Mouse (Mus musculus) lung, postnatal 0 days (tissue): ENCODE data around the gene Hadh. TPM values are rescaled to one million over a fixed set of nuclear protein-coding genes. Genes with fewer than 3 reads are reported as not detected.

Experiments used
- ATAC-seq: fragments of 200-750 bp; cut with Nextera tagmentation; 2 replicates; pipeline ENCODE4 v1.8.0; 2017; ENCODE audit warnings: moderate library complexity
- DNase-seq: peaks from one replicate; pipeline ENCODE4 v3.0.0-alpha.2; 2016; ENCODE audit warnings: low spot score
- H3K27ac ChIP-seq: fragments of 300-500 bp; sonication (generic); 2 replicates; pipeline ENCODE4 v1.5.1; 2014; ENCODE audit warnings: antibody characterized with exemption, mild to moderate bottlenecking, low read length, mixed read lengths
- H3K27me3 ChIP-seq: fragments of 300-500 bp; sonication (generic); replicated peaks from 2 replicates; pipeline ENCODE4 v1.6.1; 2014; ENCODE audit warnings: low read length, mixed read lengths; ENCODE audit not compliant: insufficient read depth
- H3K36me3 ChIP-seq: fragments of 300-500 bp; sonication (generic); 2 replicates; pipeline ENCODE4 v1.6.1; 2014; ENCODE audit warnings: low read length, mixed read lengths; ENCODE audit not compliant: insufficient read depth
- H3K4me1 ChIP-seq: fragments of 300-500 bp; sonication (generic); 2 replicates; pipeline ENCODE4 v1.6.1; 2014; ENCODE audit warnings: antibody characterized with exemption, low read depth, low read length, mixed read lengths; ENCODE audit not compliant: insufficient read depth
- H3K4me2 ChIP-seq: fragments of 300-500 bp; sonication (generic); replicated peaks from 2 replicates; pipeline ENCODE4 v1.6.1; 2014; ENCODE audit warnings: low read depth, mild to moderate bottlenecking, low read length, moderate library complexity, mixed read lengths
- H3K4me3 ChIP-seq: fragments of 300-500 bp; sonication (generic); 2 replicates; pipeline ENCODE4 v1.5.1; 2014; ENCODE audit warnings: low read depth, low read length
- H3K9ac ChIP-seq: fragments of 300-500 bp; sonication (generic); replicated peaks from 2 replicates; pipeline ENCODE4 v1.6.1; 2014; ENCODE audit warnings: low read depth, mild to moderate bottlenecking
- H3K9me3 ChIP-seq: fragments of 300-500 bp; sonication (generic); 2 replicates; pipeline ENCODE4 v1.6.1; 2016; ENCODE audit warnings: low read length, mixed read lengths
- CTCF ChIP-seq: IDR thresholded peaks from 2 replicates; pipeline ENCODE4 v1.5.1; 2016; ENCODE audit warnings: antibody characterized with exemption, mild to moderate bottlenecking
- EP300 ChIP-seq: IDR thresholded peaks from 2 replicates; pipeline ENCODE4 v1.6.1; 2016; ENCODE audit warnings: antibody characterized with exemption, mild to moderate bottlenecking, control low read depth
- WGBS: fragments of 180-500 bp; shearing (Covaris S2); extraction: QIAGEN DNeasy Blood & Tissue Kit; methylation state at CpG from one replicate; pipeline ENCODE4 v1.1.7; 2014; 5-methylcytosine and 5-hydroxymethylcytosine counted together
- polyA plus RNA-seq: library from polyadenylated mRNA; unstranded; fragments of >200 nt; fragmentation: Nextera tagmentation; extraction: Ambion mirVana; gene quantifications from 2 replicates; pipeline ENCODE4 v1.2.1, GENCODE M21; 2015

Gene Hadh
- polyA plus RNA-seq, 1 experiment from 2014 or later: 119 TPM

DNA sequence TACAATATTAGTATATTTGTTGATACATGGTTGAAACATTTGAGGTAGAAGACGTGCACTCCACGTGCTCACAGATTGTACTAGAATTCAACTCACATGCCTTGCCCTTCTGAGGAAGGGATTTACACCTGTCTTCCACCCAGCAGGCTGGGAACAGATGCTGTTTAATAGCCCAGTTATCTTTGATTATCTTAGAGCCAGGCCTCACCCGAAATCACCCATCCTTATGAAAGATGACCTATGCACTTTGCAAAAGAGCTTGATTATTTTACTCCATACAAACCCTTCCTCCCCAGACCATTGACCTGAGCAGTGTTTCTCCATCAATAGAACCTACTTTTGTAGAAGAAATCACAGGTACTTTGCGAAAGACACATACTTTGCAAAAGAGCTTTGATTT is 38.7 kb upstream of the Hadh start:
- H3K27ac ChIP-seq: no peak overlapping the region
- H3K36me3 ChIP-seq: no peaks in the 10 kb centered on the region
- no peak for TF ChIP-seq CTCF
- no peak for TF ChIP-seq EP300
- ATAC-seq (no peak), DNase-seq (no peak)
- H3K4me3 ChIP-seq: no peak overlapping the region
- 0 out of 2 replicates have a peak, but pooled peaks cover 3% of the 10 kb centered on the region for H3K9me3 ChIP-seq
- H3K27me3 ChIP-seq: no peaks in the 10 kb centered on the region
- no peak overlapping the region for H3K4me2 ChIP-seq
- no peak overlapping the region for H3K9ac ChIP-seq
- 69% methylated on average over 4 of the region's 4 CpGs for WGBS
- H3K4me1 ChIP-seq: no peaks in the 10 kb centered on the region

DNA sequence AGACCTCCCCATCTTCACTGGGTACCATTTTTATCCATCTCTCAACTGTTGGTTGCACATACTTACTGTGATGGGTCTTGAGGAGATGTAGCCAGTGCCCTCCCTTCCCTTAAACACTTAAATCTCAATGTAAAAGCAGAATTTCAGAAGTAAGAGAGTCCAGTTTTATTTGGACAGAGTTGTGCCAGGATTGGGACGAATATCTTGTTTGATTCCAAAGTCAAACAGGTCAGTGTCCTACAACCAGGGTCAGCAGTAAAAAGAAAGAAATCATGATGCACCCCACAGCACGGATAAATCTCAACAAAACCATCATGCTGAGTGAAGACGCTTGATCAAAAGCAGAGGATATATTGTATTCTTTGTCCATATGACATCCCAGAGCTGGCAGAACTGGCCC is 35.9 kb upstream of the Hadh start:
- Histone ChIP-seq H3K9ac (no peak overlapping the region), H3K36me3 (no peaks in the 10 kb centered on the region), H3K4me1 (0 out of 2 replicates have a peak, but pooled peaks cover 1% of the 10 kb centered on the region), H3K9me3 (0 out of 2 replicates have a peak, but pooled peaks cover 3% of the 10 kb centered on the region), H3K4me3 (no peak overlapping the region), H3K4me2 (no peak overlapping the region), H3K27me3 (no peaks in the 10 kb centered on the region), H3K27ac (no peak overlapping the region)
- TF ChIP-seq CTCF (no peak), EP300 (no peak)
- no peak for DNase-seq
- ATAC-seq: no peak
- WGBS: 84% methylated on average over 3 of the region's 3 CpGs

DNA sequence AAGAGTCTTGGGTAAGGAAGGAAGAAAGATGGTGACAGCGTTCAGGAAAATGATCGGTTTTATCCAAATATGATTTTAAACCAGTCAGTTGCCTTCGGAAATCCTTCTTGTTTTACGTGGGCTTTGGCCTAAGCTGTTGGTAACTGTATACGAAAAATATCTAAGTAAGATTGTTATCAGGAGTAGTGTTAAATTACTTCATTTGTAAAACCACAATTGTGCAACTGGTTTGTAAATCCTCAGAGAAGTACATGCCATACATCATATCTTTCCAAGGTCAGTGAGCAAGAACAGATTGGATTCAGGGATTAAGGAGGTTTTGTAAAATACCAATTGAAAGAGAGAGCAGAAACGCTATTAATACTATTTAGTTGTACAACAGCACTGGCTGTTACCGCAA is 34.4 kb upstream of the Hadh start:
- Histone ChIP-seq H3K27ac (no peak overlapping the region), H3K4me3 (no peak overlapping the region), H3K4me1 (0 out of 2 replicates have a peak, but pooled peaks cover 7% of the 10 kb centered on the region), H3K9ac (no peak overlapping the region), H3K27me3 (no peaks in the 10 kb centered on the region), H3K36me3 (no peaks in the 10 kb centered on the region), H3K9me3 (0 out of 2 replicates have a peak, but pooled peaks cover 3% of the 10 kb centered on the region), H3K4me2 (no peak overlapping the region)
- WGBS: 88% methylated on average over 7 of the region's 7 CpGs
- no peak for DNase-seq
- ATAC-seq: no peak
- TF ChIP-seq CTCF (no peak), EP300 (no peak)

DNA sequence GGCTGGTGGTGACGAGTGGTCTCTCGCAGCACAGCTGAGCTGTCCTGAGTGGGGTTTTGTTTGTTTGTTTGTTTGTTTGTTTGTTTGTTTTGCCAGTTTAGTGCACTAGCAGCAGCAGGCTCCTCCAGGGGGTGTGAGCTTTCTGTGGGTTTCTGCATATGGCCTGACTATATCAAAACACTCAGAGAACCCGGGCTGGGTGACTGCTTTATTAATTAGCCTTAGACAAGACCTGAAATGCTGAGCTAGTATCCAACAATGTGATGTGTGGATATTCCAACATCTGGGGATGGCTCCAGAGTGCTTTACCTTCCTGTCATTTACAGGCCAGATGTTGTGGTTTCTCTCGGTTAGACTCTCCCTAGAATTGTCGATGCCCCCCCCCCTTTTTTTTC is 31.4 kb upstream of the Hadh start:
- TF ChIP-seq EP300: no peak
- TF ChIP-seq CTCF: no peak
- no peaks in the 10 kb centered on the region for H3K27me3 ChIP-seq
- H3K4me1 ChIP-seq: 0 out of 2 replicates have a peak, but pooled peaks cover 7% of the 10 kb centered on the region
- H3K4me3 ChIP-seq: peak overlapping the region; percentile 56
- no peaks in the 10 kb centered on the region for H3K9me3 ChIP-seq
- no peak for DNase-seq
- no peaks in the 10 kb centered on the region for H3K36me3 ChIP-seq
- H3K4me2 ChIP-seq: peak overlapping the region; percentile 98
- no peak overlapping the region for H3K27ac ChIP-seq
- H3K9ac ChIP-seq: no peak overlapping the region
- 25% methylated on average over 5 of the region's 5 CpGs for WGBS
- ATAC-seq: peak; percentile 9; the same call in 1 of the 2 replicates

DNA sequence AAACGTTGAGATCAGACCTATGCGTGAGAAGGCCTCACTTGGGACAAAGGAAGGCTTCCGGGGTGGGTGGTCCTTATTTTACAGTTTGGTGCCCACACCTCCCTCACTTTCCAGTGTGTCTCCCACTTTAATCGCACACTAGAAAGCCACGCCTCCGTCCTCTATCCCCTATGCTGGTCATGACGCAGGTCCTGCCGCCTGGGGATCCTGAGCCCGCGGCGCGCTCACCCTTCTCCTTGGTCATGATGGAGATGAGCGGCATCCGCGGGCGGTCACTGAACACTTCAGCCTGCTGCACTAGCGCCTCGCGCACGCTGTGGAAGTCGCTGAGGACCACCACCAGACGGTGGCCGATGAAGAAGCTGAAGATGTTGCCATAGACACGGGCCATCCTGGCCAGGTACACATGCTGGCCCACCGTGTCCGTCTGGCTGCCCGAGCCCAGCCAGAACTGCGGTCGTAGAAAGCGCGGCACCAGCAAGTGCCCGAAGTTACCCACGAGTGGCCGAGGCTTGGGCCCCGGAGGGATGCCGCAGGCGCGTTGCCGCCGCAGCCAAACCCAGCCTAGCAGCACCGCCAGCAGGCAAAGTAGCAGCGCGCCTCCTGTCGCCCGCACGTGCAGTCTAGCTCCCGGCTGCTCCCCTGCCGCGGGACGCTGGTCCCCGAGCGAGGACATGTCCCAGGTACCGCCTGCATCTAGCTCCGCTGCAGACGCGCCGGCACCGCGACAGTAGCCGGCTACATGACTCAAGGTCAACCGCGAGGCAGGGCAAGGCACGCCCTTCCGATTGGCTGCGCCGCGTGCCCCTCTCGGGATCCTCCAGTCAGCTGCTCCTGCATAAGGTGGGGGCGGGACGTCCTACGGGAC is 30.8 kb upstream of the Hadh start, which contains the start of gene Cyp2u1:
Cyp2u1 (minus strand) TSS at position 776 of the 868 bp plus-strand sequence.
- Histone ChIP-seq H3K9ac (no peak within 1 kb of the TSS), H3K27ac (no peak within 1 kb of the TSS), H3K4me3 (peak within 1 kb of the TSS; percentile 56), H3K36me3 (no peaks in the 10 kb centered on the region), H3K27me3 (no peaks in the 10 kb centered on the region), H3K4me1 (0 out of 2 replicates have a peak, but pooled peaks cover 7% of the 10 kb centered on the region), H3K4me2 (peak within 1 kb of the TSS; percentile 98), H3K9me3 (no peaks in the 10 kb centered on the region)
- peak; percentile 98 for ATAC-seq
- DNase-seq: peak; percentile 92
- WGBS: 2% methylated on average over 66 of the region's 71 CpGs
- peak; percentile 58 for TF ChIP-seq CTCF
- no peak for TF ChIP-seq EP300

DNA sequence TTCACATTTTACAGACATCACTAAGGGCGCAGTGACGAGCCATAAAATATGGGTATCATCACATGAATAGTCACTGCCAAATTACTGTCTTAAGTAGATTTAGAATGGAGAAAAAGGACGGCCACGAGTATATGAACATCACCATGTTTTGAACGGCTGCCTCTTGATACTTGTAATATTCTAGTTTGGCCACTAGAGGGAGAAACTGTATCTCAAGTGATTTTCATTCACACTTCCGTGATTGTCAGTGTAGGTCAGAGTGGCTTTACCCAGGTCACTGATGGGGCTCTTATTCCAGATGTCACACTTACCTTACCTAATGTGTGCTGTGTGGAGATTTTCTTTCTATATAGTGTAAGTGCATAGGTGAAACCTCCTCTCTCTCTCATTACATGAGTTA is 28.0 kb upstream of the Hadh start:
- peak; percentile 82 for TF ChIP-seq CTCF
- no peak for TF ChIP-seq EP300
- Histone ChIP-seq H3K9me3 (no peaks in the 10 kb centered on the region), H3K27me3 (no peaks in the 10 kb centered on the region), H3K4me2 (no peak overlapping the region), H3K4me1 (0 out of 2 replicates have a peak, but pooled peaks cover 7% of the 10 kb centered on the region), H3K27ac (no peak overlapping the region), H3K4me3 (no peak overlapping the region), H3K36me3 (no peaks in the 10 kb centered on the region), H3K9ac (no peak overlapping the region)
- peak; percentile 79 for DNase-seq
- 7% methylated on average over 6 of the region's 6 CpGs for WGBS
- ATAC-seq: no peak
